Mouse (Mus musculus) liver, adult 2 months (tissue): ENCODE measurements around the gene Mrps15.
"Not testable (repeated sequence)": the region's sequence is repeated elsewhere in the genome, so short reads cannot be mapped to it uniquely, and the experiment has no call there.

ENCODE experiments used
- CTCF ChIP-seq: fragments of 200-500 bp; IDR thresholded peaks from 2 replicates; pipeline ENCODE4 v1.5.1; 2011; ENCODE audit warnings: low read depth, low read length, control low read depth
- POLR2A ChIP-seq: fragments of 200-500 bp; IDR thresholded peaks from 2 replicates; pipeline ENCODE4 v1.6.1; 2011; ENCODE audit warnings: low read length, control low read depth; ENCODE audit not compliant: insufficient read depth; ENCODE audit errors: extremely low read depth

- not testable (repeated sequence) for TF ChIP-seq POLR2A, CTCF
Measured at GRCm38 (mm10) chr4:126095622-126096430, 49.1 kb downstream of the Mrps15 start.
